Mouse (Mus musculus) megakaryocyte, embryonic 14.5 days (primary cell): ENCODE measurements around the gene Smg9.

Source experiments
- FLI1 ChIP-seq: IDR thresholded peaks from 2 replicates; pipeline ENCODE4 v1.6.1; 2012; ENCODE audit warnings: low read length, inconsistent platforms, mixed read lengths
- GATA1 ChIP-seq: IDR thresholded peaks from 3 replicates; pipeline ENCODE4 v1.6.1; 2012; ENCODE audit warnings: mixed read lengths, low read length, inconsistent platforms, borderline replicate concordance

GRCm38 (mm10) chr7:24356081-24356480, 43.3 kb upstream of the Smg9 start:
- TF ChIP-seq GATA1 (no peak), FLI1 (no peak)
